Mouse (Mus musculus) frontal cortex, postnatal 10 days (tissue): ENCODE data around the gene Mad1l1.

Experiments
- DNase-seq, 2 experiments: peaks; one replicate each; pipeline ENCODE4 v3.0.0; 2022; ENCODE audit warnings: low spot score in 2 of 2, mixed read lengths in 1 of 2

The Mad1l1 gene

GRCm38 (mm10) chr5:140176370-140176769 is 145.0 kb downstream of the Mad1l1 start:
- no peak for DNase-seq

DNA sequence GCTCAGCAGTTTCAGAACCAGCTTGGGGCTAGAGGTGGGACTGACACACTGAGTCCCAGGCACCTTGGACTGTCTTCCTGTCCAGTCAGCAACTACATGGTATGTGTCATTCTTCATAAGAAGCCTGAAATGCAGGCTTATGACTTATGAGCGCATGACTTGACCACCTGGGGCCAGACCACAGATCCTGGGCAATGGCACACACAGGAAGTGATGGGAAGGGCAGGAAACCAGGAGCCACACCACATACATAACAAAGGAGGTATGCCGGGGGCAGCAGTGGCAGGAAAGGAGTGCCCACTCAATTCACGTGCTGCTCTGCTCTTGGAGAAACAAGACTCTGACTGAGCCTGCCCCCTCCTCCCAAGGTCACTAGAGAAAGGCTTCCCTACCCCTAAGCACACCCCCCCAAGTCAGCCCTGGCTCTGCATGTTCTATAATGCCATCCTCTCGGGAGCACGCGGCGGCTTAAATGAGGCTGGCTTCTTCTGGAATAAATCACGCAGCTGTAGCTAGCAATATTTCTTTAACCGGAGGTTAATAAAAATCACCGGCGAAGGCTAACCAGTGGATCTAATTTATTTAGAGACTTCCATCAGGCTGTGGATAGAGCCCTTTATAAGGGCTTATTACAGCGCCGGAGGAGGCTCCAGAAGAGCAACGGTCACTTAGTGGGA is 146.4 kb downstream of the Mad1l1 start:
- DNase-seq: no peak

GRCm38 (mm10) chr5:140174066-140174465 is 147.3 kb downstream of the Mad1l1 start:
- DNase-seq: no peak

DNA sequence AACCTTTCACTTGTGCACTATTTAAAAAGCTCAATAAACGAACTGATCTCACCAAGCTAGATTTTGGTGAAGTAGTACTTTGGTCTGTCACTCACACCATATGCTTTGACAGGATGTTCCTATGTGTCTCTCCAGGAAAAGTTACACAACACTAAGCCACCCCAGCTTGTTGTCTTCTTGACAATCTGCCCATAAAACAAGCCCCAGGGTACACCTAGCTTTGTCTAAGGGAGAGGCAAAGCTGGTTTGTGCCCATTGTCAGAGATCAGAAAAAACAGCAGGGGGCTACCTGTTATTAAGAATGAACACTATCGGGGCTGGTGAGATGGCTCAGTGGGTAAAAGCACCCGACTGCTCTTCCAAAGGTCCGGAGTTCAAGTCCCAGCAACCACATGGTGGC is 148.2 kb downstream of the Mad1l1 start:
- no peak for DNase-seq

GRCm38 (mm10) chr5:140171710-140172109 is 149.6 kb downstream of the Mad1l1 start:
- no peak for DNase-seq

GRCm38 (mm10) chr5:140167531-140167930 is 153.8 kb downstream of the Mad1l1 start:
- no peak for DNase-seq

- DNase-seq: no peak
Observed at GRCm38 (mm10) chr5:140167080-140167479, 154.3 kb downstream of the Mad1l1 start.

- DNase-seq: no peak
Observed at GRCm38 (mm10) chr5:140163947-140164346, 157.4 kb downstream of the Mad1l1 start.

- DNase-seq: no peak
Observed at GRCm38 (mm10) chr5:140162071-140162845, 159.1 kb downstream of the Mad1l1 start.

DNA sequence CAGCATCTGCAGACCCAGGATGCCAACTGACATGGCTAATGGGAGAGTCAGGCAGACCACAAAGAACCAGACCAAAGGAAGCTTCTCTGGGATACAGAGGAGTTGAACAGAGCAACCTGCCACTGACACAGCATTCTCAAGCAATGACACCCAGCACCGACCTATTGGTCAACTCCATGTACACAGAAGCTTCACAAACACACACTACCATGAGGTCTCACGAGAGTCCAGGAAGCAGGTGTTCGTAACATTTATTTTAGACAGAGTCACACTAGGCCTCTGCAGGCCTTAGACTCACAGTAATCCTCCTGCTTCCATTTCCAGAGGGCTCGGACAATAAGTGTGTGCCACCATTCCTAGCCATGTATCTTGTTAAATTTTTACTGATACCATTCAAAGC is 162.3 kb downstream of the Mad1l1 start:
- DNase-seq: no peak

GRCm38 (mm10) chr5:140157886-140158627 is 163.3 kb downstream of the Mad1l1 start:
- DNase-seq: no peak

DNA sequence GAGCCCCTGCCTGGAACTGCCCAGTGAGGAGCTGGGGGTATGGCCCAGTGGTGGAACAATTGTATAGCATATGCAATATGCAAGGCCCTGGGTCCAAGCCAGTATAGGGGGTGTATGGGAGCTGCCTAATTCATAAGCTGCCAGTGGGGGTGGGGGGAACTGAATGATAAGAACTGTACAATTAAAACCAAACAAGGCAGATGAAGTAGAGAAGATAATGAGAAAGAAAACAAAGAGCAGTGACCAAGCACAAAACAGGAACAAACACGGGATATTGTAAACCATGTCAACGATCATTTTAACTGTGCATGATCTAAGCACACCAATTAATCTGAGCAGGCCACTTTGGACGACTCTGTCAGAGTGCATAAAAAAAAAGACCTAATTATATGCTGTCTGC is 167.2 kb downstream of the Mad1l1 start:
- DNase-seq: no peak

GRCm38 (mm10) chr5:140151871-140152270 is 169.5 kb downstream of the Mad1l1 start:
- no peak for DNase-seq

DNA sequence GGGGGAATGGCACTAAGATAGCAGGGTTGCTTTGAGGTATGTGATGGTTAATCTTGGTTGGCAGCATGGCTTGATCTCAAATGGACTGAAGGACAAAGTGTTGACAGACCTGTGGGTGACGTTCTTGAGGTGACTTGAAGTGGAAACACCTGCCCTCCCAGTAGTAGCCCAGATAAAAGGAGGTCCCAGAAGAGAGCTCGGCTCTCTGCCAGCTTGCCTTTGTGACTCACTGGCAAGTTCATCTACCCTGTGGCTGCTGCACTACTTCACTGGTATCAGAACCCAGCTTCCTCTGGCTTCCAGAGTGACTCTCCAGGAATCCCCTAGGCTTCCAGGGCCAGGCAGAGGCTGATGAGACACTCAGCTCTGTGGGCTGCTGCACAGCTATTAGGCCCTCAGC is 170.2 kb downstream of the Mad1l1 start:
- no peak for DNase-seq

GRCm38 (mm10) chr5:140150694-140151093 is 170.7 kb downstream of the Mad1l1 start:
- no peak for DNase-seq

DNA sequence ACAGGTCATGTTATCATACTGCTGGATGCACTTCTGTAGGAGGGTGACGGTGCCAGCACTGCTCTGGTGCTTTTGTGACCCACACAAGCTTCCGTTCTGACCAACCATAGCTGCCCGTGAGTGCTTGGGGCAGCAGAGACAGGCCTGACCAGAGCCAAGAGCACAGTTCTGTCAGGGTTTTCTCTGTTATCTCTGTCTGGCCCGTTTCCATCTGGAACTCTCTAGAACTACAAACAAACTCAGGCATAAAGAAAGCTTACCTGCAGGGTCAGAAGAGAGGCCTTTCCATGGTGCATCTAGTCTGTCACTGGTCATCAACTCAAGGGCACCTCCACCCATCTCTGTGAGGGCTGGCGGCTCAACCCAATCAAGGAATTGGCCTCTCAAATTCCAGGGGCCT is 171.2 kb downstream of the Mad1l1 start:
- DNase-seq: no peak

DNA sequence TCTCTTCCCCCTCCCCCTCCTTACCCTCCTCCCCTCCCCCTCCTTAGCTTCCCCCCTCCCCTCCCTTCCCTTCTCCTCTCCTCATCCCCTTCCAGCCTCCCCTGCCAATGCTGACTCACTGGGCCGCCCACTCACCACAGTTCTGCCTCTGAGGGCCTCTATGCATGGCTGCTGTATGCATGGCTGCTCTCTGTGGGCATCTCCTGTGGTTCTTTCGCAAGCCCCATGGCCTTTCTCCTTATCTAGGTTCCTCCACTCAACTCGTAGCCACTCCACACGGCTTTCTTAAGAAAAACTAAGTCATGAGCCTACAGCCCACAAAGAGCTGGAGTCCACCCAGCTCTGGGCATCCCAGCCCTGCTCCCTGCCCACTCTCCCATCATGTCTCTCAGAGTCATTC is 172.1 kb downstream of the Mad1l1 start:
- DNase-seq: no peak

- no peak for DNase-seq
Observed at GRCm38 (mm10) chr5:140143541-140143940, 177.8 kb downstream of the Mad1l1 start.

DNA sequence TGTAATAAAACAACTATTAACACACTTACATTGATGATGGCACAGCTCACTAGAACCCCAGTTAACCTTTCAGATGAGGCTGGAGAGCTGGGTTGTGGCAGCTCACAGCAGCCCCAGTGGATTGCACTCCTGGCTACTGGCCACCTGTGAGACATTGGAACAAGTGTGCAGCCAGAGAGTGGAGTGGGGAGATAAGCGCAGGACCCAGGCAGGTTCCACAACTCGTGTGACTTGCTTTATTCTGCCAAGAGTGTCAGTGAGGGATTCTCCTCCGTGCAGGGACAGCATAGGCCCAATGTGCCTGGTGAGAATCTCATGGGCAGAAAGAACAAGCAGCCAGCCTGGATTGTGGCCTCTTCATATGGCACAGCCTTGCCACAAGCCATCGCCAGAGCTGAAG is 180.0 kb downstream of the Mad1l1 start:
- DNase-seq: no peak

DNA sequence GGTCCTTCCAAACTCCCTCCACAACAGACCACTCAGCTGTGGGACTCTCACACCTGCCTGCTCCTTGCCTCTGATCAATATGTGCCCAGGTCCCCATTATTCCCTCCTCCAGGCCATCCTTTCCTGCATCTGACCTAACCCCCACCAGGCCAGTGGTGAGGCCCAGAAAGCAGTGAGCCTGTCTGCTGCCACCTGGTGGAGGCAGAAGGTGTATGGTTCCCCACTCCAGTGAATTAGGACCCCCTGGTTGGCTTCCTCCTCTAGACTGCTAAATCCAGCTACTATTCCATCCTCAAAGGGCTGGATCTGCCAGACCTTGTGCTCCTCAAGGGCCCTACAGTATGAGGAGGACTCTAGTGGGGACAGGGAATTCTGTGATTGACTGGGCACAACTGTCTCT is 181.1 kb downstream of the Mad1l1 start:
- DNase-seq: peak in 1 of 2 experiments; percentile 59

DNA sequence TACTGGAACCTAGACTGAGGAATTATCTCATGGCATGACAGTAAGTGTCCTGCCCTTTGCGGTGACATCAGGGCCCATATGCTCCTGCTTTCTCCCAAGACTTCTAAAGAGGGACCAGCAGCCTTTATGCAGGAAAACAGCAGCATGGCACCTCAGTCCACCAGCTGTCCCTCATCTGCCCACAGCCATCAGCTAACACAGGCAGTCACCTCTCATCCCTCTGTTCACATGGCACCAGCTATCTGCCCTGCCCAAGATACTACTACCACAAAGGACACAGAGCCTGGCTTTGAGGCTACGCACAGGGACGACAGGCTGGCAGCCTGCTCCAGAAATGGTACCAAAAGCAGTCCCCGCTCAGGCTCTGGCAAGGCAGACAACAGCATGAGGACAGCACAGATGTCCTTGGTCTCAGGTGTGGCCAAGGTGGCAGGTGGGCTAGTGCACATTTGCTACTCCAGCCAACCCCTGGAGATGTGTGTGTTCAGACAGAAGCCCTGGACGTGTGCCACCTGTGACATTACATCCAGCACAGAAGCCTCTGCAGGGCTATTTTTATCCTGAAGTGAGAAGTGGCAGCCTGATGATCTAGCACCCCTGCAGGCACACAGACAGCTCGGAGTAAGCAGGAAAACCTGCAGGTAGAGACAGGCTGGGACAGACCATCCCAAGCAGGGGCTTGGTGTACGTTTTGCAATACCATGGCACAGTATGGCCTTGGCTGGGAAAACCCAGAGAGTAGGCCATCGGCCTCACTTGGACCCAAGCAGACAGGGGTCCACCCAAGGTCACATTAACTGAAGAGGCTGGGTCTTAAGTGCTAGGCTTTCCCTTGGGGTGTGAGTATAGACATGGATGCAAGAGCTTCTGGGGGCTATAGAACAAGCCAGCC is 185.4 kb downstream of the Mad1l1 start:
- DNase-seq: no peak

DNA sequence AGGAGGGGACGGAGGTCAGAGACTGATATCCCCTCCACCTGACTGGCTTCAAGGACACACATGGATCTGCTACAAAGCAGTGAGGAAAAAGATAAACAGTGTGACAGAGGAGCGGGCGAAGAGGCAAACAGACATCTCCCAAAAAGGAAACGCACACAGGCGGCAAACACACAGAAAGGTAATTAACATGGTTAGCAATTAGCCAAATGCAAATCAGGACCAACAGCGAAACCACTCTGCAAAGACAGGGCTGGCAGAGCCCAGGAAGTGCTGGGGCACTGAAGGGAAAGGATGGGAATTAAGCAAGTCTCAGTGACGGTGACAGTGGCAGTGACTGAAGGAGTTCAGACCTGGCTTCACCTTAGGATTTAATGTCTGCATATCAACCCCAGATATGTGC is 187.3 kb downstream of the Mad1l1 start:
- no peak for DNase-seq
